Mouse (Mus musculus) small intestine, adult 2 months (tissue): ENCODE measurements around the gene Pth1r. TPM values are rescaled to one million over a fixed set of nuclear protein-coding genes. Genes with fewer than 3 reads are reported as not detected.
A peak's percentile ranks its signal among the peaks of the same experiment; 100 is the strongest.

Source experiments
- H3K27ac ChIP-seq: fragments of 200-500 bp; 2 replicates; pipeline ENCODE4 v1.5.1; 2012; ENCODE audit warnings: low read depth, low read length, control low read depth, inconsistent platforms; ENCODE audit not compliant: insufficient read depth
- H3K27me3 ChIP-seq: fragments of 200-500 bp; 2 replicates; pipeline ENCODE4 v1.6.1; 2012; ENCODE audit warnings: mild to moderate bottlenecking, moderate library complexity, low read length, inconsistent platforms; ENCODE audit not compliant: control insufficient read depth, insufficient read depth
- H3K36me3 ChIP-seq: fragments of 200-500 bp; 2 replicates; pipeline ENCODE4 v1.6.1; 2012; ENCODE audit warnings: mild to moderate bottlenecking, low read length, control low read depth, inconsistent platforms; ENCODE audit not compliant: control insufficient read depth, insufficient read depth
- H3K4me1 ChIP-seq: fragments of 200-500 bp; 2 replicates; pipeline ENCODE4 v1.6.1; 2012; ENCODE audit warnings: low read length, inconsistent platforms, mixed read lengths; ENCODE audit not compliant: control insufficient read depth, insufficient read depth, insufficient read length
- H3K4me3 ChIP-seq: fragments of 200-500 bp; 2 replicates; pipeline ENCODE4 v1.5.1; 2012; ENCODE audit warnings: low read depth, mild to moderate bottlenecking, control low read depth, inconsistent platforms, low read length, moderate library complexity
- CTCF ChIP-seq: fragments of 200-500 bp; IDR thresholded peaks from 2 replicates; pipeline ENCODE4 v1.5.1; 2012; ENCODE audit warnings: low read depth, mild to moderate bottlenecking, control low read depth, inconsistent platforms, low read length, moderate library complexity, mixed read lengths; ENCODE audit not compliant: insufficient replicate concordance, insufficient read length; ENCODE audit errors: extremely low read depth
- POLR2A ChIP-seq: fragments of 200-500 bp; IDR thresholded peaks from 2 replicates; pipeline ENCODE4 v1.6.1; 2012; ENCODE audit warnings: low read depth, mild to moderate bottlenecking, control low read depth, inconsistent platforms, low read length, moderate library complexity
- WGBS: fragments of 180-500 bp; shearing (Covaris S2); methylation state at CpG from one replicate; pipeline ENCODE4 v1.1.7; 2018; 5-methylcytosine and 5-hydroxymethylcytosine counted together
- polyA plus RNA-seq: library from polyadenylated mRNA; depleted of rRNA; stranded (reverse); fragments of >200 nt; gene quantifications from 2 replicates; pipeline ENCODE4 v1.2.3, GENCODE M21; 2012; rRNA removed

Pth1r gene
- polyA plus RNA-seq, 1 experiment, result 7.3 TPM

GRCm38 (mm10) chr9:110678886-110679285 lies 68.1 kb downstream of the Pth1r start:
- Histone ChIP-seq H3K27ac (no peak overlapping the region), H3K4me1 (peaks cover 29% of the 10 kb centered on the region), H3K36me3 (no peaks in the 10 kb centered on the region), H3K4me3 (no peak overlapping the region), H3K27me3 (no peaks in the 10 kb centered on the region)
- 74% methylated on average over 5 of the region's 5 CpGs for WGBS
- TF ChIP-seq POLR2A, result no peak
- TF ChIP-seq CTCF, result no peak

GRCm38 (mm10) chr9:110676492-110676911 lies 70.4 kb downstream of the Pth1r start:
- H3K27me3 ChIP-seq, result no peaks in the 10 kb centered on the region
- H3K4me1 ChIP-seq, result peaks cover 23% of the 10 kb centered on the region
- WGBS, result 66% methylated on average over 8 of the region's 8 CpGs
- H3K4me3 ChIP-seq, result no peak overlapping the region
- no peaks in the 10 kb centered on the region for H3K36me3 ChIP-seq
- TF ChIP-seq CTCF (no peak), POLR2A (no peak)
- H3K27ac ChIP-seq, result peak overlapping the region; percentile 20; the same call in 1 of the 2 replicates

GRCm38 (mm10) chr9:110673107-110673752 lies 73.7 kb downstream of the Pth1r start:
- Histone ChIP-seq H3K36me3 (no peaks in the 10 kb centered on the region), H3K27me3 (no peaks in the 10 kb centered on the region), H3K4me3 (no peak overlapping the region), H3K4me1 (peaks cover 26% of the 10 kb centered on the region), H3K27ac (no peak overlapping the region)
- 61% methylated on average over 10 of the region's 10 CpGs for WGBS
- TF ChIP-seq POLR2A (no peak), CTCF (no peak)

- WGBS, result 67% methylated on average over 7 of the region's 7 CpGs
- Histone ChIP-seq H3K4me1 (peaks cover 28% of the 10 kb centered on the region), H3K4me3 (no peak overlapping the region), H3K27me3 (no peaks in the 10 kb centered on the region), H3K27ac (no peak overlapping the region), H3K36me3 (no peaks in the 10 kb centered on the region)
- TF ChIP-seq POLR2A, result no peak
- TF ChIP-seq CTCF, result peak; percentile 64; the same call in 1 of the 2 replicates
These were observed 74.4 kb downstream of the Pth1r start for GRCm38 (mm10) chr9:110672462-110673106.

Other genes starting within 250 kb of the Pth1r start
- 16.1 and 33.1 TPM in 2 replicates for gene Setd2, start 214.5 kb downstream of the Pth1r start, polyA plus RNA-seq
- 3.3 and 3.7 TPM in 2 replicates for gene Nradd, start 122.7 kb downstream of the Pth1r start, polyA plus RNA-seq
- 28.1 and 28.8 TPM in 2 replicates for gene Nbeal2, start 93.0 kb downstream of the Pth1r start, polyA plus RNA-seq
- 52.9 and 138 TPM in 2 replicates for gene Ccdc12, start 90.6 kb downstream of the Pth1r start, polyA plus RNA-seq
- not detected in 2 replicates for gene Myl3, start 5.3 kb downstream of the Pth1r start, polyA plus RNA-seq
- gene Prss42, start 51.0 kb upstream of the Pth1r start, polyA plus RNA-seq, result not detected in 2 replicates
- gene Prss44, start 66.8 kb upstream of the Pth1r start, polyA plus RNA-seq, result not detected in 2 replicates
- not detected in 2 replicates for gene Prss43, start 79.5 kb upstream of the Pth1r start, polyA plus RNA-seq
- not detected in 2 replicates for gene Prss45, start 87.4 kb upstream of the Pth1r start, polyA plus RNA-seq
- not detected in 2 replicates for gene Prss46, start 97.4 kb upstream of the Pth1r start, polyA plus RNA-seq
- gene Prss50, start 110.8 kb upstream of the Pth1r start, polyA plus RNA-seq, result not detected in 2 replicates
- 16.2 and 19.0 TPM in 2 replicates for gene Als2cl, start 132.7 kb upstream of the Pth1r start, polyA plus RNA-seq
- gene Tmie, start 133.0 kb upstream of the Pth1r start, polyA plus RNA-seq, result 0.76 and 0.82 TPM in 2 replicates
- gene Fam240a, start 169.7 kb upstream of the Pth1r start, polyA plus RNA-seq, result not detected in 2 replicates
- gene Tdgf1, start 199.0 kb upstream of the Pth1r start, polyA plus RNA-seq, result not detected in 2 replicates
- gene Lrrc2, start 204.4 kb upstream of the Pth1r start, polyA plus RNA-seq, result not detected in 2 replicates
- 0.72 and 0.74 TPM in 2 replicates for gene Rtp3, start 243.4 kb upstream of the Pth1r start, polyA plus RNA-seq